Mouse (Mus musculus): Measurements from ENCODE around the gene Prpf4.
A peak's percentile ranks its signal among the peaks of the same experiment; 100 is the strongest.

Gene Prpf4

DNA sequence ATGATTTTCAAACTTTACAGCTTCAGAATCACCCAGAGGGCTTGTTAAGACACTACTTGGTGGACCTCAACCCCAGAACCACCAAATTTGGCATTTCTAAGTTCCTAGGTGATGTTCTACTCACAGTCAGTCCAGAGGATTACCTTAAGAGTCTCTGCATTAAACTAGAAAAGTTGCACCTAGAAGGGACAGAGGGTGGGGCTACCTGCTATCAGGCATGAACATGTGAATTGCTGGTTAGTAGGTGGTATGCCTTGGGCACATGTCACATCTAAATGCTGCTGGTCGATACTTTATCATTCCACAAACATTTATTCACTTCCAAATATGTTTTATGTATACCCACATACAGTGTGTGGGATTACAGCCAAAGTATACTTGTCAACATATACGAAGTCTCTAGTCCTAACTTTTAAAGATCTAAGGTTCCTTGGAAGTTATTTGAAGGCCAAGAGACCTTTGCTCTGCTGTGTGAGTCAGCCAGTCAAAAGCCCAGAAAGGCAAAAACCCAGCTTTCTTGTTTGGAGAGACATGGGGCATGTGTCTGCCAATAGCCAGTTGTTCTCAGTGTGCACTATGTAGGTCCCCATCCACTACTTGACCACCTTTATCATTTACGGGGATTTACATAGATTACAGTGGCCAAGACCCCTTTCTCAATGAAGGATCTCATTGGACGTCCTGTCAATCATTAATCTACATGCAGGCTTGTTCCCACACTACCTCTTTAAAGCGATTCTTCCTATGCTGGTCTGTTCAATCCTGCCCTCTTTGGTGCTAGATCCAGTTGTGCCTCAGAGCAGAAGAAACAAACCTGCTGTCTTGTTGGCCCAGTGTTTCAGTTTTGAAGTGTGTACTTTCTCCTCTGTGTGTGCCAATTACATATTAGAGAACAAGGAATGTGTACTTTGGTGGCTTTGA, 18.7 kb upstream of the Prpf4 start:
- no peak for ATAC-seq (ENCODE audit: low TSS enrichment)

DNA sequence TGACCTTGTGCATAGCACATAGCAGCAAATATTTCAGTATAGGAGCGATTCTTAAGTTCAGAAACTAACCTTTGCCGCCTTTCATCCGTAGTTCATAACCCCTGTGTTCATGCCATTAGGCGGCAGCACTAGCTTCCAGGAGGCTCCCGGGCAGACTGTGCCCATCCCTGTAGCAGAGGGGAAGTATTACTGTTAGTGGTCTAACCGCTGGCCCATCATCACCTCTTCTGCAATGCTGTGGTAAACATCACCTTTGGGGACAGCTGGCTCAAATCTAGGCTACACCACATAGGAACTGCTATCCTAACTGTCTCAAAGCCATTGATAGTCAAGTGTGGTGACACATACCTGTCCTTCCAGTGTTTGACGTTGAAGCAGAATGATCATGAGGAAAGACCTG, 16.7 kb upstream of the Prpf4 start:
- no peak for ATAC-seq (ENCODE audit: low TSS enrichment)

DNA sequence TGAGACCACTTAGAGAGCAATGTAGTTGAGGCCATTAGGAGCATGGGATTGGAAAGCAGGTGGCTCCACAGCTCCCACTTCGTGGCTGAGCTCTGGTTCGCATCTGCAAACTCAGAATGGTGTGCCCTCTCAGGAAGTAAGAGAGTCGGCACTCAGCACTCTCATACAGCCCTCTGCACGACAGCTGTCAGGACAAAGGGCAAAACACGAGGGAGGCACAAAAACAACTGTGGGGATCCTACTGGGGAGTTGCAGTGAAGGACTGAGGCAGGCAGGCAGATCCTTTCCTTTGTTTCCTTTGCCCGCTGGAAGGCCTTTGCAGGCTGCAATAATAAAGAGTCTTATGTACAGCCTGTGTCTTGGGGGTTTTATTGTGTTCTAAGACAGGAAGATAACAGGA, 15.1 kb upstream of the Prpf4 start:
- ATAC-seq (ENCODE audit: low TSS enrichment) = no peak

DNA sequence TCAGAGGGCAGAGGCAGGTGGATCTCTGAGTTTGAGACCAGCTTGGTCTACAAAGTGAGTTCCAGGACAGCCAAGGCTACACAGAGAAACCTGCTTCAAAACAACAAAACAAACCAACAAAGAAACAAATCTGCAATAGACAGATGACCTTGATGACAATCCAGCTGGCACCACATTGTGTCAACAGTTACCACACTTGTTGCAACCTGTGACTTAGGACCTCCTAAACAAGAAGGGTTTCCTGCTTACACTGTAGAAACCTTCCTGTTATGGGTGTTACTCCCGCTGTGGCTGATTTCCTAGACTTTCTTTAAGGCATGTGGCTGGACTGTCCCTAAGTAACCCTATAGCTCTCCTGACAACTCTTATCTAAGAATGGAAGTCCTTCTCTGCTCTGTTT, 12.8 kb upstream of the Prpf4 start:
- ATAC-seq (ENCODE audit: low TSS enrichment) = no peak

DNA sequence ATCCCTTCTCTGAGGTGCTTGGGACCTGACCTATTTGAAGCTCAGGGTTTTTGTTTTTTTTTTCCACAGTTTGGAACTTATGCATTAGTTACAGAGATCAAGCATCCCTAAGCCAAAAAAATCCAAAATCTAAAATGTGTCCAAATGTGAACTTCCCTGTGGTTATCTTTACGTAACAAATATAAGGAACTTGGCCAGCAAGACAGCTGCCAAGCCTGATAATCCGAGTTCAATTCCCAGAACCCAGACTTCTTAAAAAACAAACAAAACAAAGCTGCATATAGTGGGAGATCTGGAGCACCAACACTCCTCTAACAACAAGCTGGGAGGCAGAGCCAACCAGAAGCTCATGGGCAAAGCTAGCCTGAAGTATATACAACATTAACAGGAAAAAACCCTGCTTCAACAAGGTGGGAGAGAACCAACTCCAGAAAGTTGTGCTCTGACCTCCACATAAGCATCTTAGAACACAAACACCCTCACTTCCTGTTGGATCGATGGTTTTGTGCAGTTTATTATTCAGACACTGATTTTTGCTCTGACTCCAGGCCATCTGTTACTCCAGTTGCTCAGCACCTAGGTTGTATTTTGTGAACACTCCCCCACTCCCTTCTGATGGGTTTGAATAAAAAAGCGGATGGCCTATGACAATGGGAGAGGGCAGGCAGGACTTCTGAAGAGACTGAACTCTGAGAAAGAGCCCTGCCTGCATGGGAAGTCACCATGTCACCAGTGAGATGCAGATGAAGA, 10.8 kb upstream of the Prpf4 start:
- no peak for ATAC-seq (ENCODE audit: low TSS enrichment)

DNA sequence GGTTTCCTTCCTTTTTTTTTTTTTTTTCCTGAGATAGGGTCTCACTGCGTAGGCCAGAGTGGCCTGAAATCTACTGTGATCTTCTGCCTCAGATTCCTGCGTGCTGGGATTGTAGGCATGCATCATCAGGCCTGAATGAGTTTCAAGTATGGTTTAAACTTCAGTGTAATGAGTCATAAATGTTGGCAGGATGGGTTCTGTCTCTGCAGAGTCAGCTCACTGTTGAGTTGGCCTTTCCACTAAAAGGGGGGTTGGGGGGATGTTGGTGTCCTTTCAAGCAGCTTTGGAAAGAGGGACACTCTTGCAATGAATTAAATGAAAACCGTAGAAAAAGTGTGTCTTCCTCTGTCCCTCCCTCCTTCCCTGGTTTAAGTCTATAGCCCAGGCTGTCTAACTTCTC, 9.6 kb upstream of the Prpf4 start:
- peak; percentile 95 for ATAC-seq (ENCODE audit: low TSS enrichment)

DNA sequence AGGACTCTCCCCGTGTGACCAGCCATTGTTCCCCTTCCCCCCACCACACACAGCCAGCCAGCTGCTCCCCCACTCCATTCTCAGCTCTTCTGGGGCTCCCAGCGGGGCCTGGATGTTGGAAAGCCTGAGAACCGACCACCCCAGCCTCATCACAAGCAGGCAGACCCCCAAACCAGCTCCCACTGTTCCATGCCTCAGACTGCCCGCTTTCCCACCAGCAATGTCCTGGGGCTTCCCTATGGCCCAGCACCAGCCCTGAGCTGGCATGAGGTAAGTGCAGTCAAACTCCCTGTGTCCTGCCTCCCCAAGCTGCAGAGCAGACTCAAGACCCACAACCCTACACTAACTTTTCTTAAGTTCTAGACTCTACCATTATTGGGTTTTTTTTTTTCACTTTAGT, 2.5 kb upstream of the Prpf4 start:
- no peak for ATAC-seq (ENCODE audit: low TSS enrichment)

DNA sequence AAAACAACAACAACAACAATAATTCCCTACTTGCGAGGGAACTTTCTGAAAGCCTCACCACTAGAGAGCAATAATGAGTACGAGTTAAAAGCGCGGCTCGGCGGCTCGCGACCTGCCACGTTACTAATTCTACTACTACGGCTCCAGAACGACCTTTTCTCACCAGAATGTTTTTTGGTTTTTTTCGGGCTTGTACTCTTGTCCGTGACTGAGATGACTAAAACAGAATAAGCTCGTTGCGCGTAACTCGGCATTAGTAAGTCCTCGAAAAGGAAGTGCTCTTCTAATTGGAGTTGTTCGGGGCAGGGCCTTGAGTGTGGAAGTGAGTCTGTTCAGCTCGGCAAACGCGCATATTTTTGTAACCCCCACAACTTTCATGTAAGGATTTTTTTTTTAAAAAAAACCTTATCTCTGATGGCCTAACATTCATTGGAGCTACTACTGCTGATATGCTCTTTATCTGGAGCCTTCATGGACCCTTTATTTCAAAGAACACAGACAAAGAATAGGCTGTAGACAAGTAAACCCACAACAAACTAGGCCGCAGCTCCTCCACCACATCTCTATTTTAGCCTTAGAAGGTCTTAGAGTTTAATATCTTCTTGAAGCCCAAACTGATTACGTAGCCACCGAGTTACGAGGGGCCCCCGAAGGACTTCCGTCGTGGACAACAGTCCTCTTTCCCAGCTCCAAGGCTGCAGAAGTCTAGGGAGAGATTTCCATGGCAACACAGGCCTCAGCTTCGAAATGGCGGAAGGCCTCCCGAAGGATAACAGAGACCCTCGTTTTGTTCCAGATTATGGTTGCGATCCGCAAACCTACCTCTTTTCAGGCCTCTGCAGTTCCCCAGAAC, 641 bp upstream of the Prpf4 start:
- peak; percentile 56 for ATAC-seq (ENCODE audit: low TSS enrichment)

DNA sequence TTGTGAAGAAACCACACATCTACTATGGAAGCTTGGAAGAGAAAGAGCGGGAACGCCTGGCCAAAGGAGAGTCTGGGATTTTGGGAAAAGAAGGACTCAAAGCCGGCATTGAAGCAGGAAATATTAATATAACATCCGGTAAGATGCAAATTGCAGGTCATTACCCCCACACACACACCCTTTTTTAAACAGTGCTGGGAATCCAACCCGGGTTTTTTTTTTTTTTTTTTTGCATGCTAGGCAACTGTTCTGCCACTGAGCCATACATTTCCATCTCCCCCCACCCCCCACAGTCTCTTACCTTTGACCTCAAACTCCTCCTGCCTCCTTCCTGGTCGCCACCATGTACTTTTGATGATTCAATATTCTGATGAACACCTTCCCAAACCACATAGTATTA, 1.0 kb downstream of the Prpf4 start:
- ATAC-seq (ENCODE audit: low TSS enrichment) = no peak

DNA sequence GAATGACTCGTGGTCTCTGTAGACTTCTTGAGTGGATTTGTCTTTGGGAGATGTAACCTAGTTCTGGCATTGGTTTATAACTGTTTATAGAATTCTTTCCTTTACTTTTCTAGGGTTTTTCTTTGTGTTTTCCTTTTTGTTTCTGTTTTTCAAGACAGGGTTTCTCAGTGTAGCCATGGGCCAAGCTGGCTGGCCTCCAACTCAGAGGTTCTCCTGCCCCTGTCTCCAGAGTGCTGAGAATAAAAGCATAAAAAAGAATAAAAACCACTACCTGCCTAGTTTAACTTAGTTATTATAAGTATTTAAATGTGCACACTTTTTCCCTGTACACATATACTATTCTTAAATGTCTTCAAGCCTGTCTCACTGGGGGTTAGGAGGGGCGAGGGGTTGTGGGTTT, 1.7 kb downstream of the Prpf4 start:
- no peak for ATAC-seq (ENCODE audit: low TSS enrichment)

DNA sequence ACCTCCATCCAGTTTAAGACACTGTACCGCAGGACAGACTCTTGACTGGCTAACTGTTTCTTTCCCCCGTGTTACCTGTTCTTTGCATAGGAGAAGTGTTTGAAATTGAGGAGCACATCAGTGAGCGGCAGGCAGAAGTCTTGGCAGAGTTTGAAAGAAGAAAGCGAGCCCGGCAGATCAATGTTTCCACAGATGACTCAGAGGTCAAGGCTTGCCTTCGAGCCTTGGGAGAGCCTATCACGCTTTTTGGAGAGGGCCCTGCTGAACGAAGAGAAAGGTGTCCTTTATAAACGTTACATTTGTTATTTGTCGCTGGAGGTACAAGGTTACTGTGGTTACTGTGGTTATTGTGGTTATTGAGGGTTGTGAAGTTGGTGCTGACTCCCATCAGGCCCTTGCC, 3.0 kb downstream of the Prpf4 start:
- ATAC-seq (ENCODE audit: low TSS enrichment) = no peak

DNA sequence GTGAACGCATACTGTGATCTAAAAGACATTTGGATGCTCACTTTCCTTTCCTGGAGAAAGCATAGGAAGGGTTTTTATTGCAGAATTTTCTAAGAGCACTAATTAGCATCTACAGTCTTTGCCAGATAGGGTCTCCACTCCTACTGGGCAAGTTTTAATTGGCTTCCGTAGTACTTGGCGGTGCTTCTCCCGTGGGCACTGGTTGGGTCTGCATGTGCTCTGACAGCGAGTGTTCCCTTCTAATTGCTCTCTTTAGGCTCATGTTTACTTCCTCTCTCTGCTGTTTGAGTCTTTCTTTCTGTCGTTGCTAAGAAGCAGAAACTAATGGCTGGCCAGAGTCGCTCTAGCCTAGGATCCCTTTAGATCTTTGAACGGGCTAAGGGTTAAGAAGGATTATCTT, 9.9 kb downstream of the Prpf4 start:
- peak; percentile 27; the same call in 1 of the 2 replicates for ATAC-seq (ENCODE audit: low TSS enrichment)

DNA sequence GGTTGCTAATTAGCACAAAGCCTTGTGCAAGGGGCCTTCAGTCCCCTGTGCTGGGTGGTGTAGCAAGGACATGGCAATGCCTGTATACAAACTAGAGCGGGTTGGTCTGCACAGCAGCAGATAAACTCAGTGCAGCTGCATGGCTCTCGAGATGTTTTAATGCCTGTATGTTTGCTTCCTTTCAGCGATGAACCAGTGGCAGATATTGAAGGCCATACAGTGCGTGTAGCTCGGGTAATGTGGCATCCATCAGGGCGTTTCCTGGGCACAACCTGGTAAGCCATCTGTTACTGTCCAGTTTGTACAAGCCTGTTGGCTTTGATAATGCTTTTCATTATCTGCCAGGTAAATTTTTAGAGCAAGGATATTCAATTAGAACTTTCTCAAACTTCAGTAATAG, 10.5 kb downstream of the Prpf4 start:
- no peak for ATAC-seq (ENCODE audit: low TSS enrichment)

DNA sequence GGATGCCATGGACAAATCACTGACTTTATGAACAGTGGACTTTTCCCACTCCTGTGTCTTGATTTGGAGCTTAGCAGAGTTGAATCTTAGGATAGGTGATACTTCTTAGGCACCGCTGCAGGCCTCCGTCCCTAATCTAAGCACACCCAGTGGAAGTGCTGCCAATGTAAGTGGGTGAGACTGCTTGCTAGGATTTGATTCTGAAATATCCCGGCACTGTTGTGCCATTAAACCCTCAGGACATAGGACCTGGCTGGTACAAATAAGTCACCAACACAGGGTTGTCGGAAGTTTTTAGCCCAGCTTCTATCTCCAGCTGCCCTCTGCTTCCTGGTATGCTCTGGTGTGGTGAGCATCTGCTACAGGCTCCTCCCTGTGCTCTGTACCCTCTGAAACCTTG, 17.3 kb downstream of the Prpf4 start:
- no peak for ATAC-seq (ENCODE audit: low TSS enrichment)

DNA sequence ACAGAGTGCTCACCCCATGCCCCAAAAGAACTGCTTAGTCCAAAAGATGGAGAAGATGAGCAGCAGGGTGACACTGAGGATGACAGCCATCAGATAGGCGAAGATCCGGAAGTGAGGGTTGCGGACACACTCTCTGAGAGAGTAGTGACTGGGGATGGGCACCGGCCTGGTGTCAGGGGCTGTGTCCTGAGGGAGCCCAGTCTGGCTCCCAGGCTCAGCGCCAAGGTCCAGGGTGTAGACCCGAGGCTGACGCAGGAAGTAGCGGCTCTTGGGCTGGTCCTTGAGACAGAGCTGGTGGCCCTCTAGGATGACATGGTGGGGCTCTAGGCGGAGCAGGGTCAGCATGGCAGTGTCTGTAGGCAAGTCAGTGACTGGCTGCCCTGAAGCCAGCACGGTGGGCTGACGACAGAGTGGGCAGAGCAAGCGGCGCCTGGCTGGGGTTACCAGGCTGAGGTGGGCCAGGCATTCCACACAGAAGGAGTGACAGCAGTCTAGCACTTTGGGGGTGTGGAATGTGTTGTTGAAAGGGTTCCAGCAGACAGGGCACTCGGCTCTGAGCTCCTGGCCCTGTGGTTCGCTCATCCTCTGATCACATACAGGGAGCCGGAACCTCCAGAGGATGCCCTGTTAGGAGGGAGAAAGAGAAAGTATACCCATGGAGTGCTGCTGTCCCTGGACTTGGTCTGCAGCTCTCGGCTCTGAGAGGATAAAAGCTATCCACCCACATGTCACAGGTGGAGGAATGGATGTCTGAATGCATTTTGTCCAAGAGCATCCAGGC, 19.6 kb downstream of the Prpf4 start:
- ATAC-seq (ENCODE audit: low TSS enrichment) = no peak

DNA sequence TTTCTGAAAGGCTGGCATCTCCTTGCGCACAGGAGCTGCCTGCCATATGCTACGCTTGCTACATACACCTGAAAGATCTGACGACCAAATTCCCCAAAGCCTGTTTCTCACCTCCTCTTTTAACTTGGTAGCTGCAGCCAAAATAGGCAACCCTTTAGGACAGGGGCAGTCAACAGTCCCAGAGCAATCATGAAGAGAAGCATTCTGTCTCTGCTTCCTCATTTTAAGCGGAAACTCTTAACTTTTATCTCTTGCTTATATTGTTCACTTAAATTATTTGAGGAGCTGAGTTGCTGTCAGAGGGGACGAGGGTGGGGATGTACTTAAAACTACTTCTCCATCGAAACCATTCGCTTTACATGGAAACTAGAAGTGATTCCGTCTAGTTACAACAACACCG, 21.0 kb downstream of the Prpf4 start:
- no peak for ATAC-seq (ENCODE audit: low TSS enrichment)

DNA sequence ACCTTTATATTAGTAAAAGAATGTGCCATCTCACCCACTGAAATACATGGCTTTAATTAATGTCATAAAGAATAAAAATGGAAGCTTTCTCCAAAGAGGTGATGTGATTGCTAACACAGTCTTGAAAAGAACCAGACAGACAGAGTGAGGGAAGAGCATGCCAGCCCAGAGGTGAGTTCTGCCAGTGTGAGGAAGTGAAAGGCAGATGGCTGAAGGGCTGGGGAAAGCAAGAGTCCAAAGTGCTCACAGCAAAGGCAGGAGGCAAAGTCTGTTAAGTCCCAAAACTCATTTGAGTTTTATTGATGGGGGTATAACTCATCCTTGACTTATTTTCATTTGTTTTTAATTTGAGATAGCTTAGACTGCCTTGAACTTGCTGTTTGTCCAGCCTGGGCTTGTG, 22.1 kb downstream of the Prpf4 start:
- no peak for ATAC-seq (ENCODE audit: low TSS enrichment)

DNA sequence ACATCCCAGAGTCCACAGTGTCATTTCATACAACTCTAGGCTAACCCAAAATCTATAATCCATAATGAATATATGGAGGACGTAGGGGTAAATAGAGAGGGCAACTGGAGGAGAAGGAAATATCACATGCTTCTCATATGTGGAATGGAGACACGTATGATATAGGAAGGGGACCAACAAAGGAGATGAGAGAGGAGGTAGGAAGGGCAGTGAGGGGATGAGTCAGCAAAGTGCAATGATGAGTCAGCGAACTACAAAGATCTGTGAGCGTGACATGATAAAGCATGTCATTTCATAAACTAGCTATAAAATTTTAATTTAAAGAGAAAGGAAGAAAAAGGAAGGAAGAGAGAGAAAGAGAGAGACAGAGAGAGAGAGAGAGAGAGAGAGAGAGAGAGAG, 22.9 kb downstream of the Prpf4 start:
- ATAC-seq (ENCODE audit: low TSS enrichment) = no peak

DNA sequence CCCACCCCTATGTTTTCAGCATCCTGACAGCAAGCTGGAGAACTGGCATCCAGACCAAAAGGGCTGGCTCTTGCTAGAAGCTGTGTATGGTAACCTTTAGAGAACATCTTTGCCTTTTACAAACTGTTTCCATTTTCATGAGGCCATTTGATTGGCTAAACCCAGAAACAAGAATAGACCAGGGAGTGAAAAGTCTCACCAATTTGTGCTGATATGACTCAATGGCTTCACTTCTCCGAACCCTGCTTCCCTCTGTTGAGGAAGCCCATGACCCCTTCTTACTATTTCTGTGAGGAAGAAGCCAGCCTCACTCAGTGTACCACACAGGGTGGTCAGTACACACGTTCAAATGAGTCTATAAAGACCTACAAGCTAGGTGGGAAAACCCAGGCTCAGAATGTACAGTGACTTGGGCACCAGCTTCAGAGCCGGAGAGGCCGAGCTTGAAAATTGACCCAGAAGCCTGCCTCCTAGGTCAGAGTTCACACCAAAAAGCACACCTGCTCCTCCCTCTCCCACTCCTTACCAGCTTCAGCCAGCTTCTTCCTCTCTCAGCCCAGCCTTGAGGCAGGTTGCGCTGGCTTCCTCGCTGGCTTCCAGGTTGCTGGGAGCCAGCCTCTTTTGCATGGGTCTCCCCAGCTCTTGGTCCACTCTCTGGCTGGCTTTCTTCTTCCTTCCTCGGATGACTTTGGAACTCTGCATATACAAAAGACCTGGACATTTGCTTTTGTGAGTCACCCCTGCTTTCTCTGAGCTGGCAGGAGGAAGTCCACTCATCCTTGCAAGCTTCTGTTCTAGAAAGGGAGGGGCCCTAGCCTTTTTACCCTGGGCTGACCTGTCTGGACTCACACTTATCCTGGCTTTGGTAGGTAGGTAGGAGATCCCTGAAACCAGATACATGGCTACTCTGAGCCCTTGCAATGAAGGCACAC, 25.6 kb downstream of the Prpf4 start:
- no peak for ATAC-seq (ENCODE audit: low TSS enrichment)

DNA sequence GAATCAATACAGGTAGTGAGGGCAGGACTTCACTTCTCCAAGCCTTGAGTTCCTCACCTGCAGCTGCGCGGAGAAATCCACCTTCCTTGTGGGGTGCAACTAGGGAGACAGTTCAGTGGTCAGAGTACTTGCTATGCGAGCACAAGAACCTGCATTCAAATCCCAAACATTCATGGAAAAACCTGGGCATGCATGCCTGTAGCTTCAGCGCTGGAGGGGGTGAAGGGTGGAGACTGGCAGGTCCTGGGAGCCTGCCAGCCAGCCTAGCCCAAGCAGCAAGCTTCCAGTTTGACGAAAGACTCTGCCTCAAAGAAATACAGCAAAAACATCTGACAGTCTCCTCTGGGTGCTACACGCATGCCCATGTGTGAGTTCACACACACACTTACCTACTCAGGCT, 26.5 kb downstream of the Prpf4 start, which contains the start of gene Rnf183:
TSS of gene Rnf183 (minus strand) at position 172 of the 400 bp plus-strand sequence.
- no peak for ATAC-seq (ENCODE audit: low TSS enrichment)

All from frontal cortex, adult (tissue).